Mouse (Mus musculus): ENCODE measurements around the gene Tmem183a.

The Tmem183a gene

GRCm38 (mm10) chr1:134361857-134362212 lies at the start of gene Tmem183a:
Gene Tmem183a, minus strand, starts transcription at chr1:134361979.
- peak; percentile 97 to 98 for DNase-seq

DNA sequence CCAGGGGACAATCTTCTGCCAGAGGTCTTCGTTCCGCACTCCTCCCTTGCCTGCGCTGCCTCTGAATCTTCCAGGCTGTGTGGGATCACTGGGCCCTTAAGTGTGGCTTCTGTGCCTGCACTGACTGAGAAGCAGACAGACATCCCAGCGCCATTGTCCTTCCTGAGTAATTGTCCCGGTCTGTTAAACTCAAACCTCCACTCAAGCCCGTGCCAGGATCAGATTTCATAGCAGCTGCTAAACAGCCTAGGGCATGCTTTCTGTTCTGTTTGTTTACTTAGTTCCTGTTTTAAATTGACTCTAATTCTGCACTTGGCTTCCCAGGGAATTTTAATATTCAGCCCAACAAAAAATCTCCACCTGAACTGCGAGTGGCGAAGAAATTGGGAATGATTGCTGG lies 46.3 kb upstream of the Tmem183a start:
- DNase-seq: no peak

DNA sequence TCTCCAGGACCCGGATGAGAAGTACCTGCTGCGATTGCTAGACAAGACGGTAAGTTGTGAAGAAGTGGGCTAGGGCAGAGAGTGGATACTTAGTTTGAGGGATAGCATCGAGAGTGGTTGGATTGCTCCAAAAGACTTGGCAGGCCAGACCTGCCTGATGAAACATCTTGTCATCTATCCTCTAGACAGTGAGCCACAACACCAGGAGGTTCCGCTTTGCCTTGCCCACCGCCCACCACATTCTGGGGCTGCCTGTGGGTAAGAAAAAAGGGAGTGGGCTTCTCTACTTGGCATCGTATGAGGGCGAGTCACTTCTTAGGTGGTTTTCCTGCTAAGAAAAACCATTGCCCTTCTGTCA lies 44.6 kb upstream of the Tmem183a start:
- no peak for DNase-seq

DNA sequence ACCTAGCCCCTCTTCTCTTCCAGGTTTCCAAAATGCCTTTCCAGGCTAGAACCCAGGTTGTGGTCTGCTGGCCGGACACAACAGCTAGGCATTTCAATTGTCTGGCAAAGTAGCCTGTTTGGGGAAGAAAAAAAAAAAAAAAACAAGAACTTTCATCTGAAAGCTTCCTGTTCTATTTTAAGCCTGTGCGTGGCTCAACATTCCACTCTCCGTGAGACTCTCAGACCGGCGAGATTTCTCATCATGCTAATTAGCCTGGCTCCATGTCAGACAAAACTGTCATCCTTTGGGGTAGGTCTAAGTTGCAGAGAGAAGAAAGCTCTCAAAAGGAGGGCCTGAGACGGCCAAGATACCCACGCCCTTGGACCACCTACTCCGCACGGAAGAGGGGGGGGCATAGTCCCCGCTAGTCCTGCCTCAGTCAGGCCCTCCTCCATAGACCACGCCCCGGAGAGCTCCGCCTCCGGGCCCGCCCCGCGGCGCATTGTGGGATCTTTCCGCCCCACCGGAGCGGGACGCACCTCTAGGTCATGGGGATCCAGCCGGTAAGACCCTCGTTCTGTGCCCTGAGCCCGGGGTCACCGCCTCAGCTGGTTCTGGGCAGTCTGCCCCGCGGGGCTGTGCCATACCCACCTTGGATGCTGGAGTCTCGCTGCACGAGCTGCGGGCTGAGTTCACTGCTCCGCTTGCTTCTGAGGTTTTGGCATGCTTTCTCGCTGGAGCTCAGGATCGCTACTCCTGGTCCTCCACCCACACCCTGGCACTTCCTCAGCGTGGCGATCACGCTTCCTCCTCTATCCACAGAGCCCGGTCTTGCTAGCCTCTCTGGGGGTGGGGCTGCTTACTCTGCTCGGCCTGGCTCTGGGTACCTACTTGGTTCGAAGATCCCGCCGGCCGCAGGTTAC lies 44.0 kb upstream of the Tmem183a start, which contains the start of gene Cyb5r1:
Cyb5r1 (plus strand) TSS at position 51 of the 905 bp plus-strand sequence.
- DNase-seq: peak; percentile 85 to 86

DNA sequence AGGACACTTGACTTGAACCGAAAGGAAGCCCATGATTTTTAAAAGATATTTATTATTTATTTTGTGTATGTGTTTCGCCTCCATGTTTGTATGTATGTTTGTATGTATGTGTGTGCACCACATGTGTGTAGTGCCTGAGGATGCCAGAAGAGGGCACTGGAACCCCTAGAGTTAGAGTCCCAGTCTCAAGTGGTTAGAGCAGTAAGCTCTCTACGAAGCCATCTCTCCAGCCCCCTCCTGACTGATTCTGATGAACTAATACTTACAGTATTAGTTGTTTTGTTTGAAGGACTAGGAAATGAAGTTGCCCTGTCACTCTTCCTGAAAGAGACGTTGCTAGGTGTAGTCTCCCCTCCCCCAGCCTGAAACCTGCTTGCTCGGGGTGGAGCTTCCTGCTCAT lies 38.0 kb upstream of the Tmem183a start:
- peak in 1 of 2 experiments; percentile 24 for DNase-seq

DNA sequence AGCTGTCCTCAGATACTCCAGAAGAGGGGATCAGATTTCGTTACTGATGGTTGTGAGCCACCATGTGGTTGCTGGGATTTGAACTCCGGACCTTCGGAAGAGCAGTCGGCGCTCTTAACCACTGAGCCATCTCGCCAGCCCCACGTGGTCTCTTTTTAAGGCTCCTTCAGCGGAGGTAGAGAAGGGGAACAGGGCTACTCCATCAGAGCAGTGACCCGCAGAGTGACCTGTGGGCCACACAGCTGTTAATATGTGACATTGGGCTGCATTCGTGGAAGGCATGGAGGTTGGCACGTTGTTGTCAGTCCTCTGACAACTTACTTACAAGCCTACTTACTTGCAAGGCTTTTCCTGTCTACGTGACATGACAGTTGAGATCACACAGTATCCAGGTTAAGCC lies 36.4 kb upstream of the Tmem183a start:
- DNase-seq: no peak

GRCm38 (mm10) chr1:134393827-134394226 lies 32.0 kb upstream of the Tmem183a start:
- DNase-seq: no peak

GRCm38 (mm10) chr1:134385666-134386065 lies 23.9 kb upstream of the Tmem183a start, which contains the start of gene 4933406M09Rik:
Gene 4933406M09Rik, plus strand, starts transcription at chr1:134385940.
- DNase-seq: no peak

DNA sequence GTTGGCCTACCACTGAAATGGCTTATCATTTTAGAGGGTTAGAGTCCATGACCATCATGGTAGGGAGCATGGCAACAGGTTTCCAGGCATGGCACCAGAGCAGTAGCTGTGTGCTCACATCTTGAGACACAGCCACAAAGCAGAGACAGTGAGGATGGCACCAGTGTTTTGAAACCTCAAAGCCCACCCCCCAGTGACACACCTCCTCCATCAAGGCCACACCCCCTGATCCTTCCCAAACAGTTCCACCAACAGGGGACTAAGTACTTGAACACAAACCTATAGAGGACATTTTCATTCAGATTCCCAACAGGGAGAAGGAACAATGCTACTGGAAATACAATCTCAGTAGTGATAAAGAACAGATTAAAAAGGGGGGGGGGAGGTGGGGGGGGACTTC lies 23.4 kb upstream of the Tmem183a start:
- no peak for DNase-seq

DNA sequence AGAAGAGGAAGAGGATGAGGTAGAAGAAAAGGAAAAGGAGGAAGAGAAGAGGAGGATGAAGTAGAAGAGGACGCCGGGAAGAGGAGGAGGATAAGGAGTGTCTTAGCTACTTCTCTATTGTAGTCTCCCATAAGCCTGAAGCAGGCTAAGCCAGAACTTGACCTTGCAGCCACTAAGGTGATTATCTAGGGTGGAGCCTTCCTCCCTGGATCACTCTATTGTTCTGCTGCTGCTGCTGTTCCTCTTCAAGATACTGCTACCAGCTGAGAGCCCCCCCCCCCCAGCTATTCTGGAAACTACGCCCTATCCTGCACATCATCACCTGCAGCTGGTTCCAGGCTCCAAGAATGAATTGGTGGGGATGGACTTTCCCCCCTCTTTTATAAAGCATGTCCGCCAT lies 22.8 kb upstream of the Tmem183a start:
- no peak for DNase-seq

- peak in 1 of 2 experiments; percentile 19 for DNase-seq
Measured at GRCm38 (mm10) chr1:134381795-134382625, 20.2 kb upstream of the Tmem183a start.

DNA sequence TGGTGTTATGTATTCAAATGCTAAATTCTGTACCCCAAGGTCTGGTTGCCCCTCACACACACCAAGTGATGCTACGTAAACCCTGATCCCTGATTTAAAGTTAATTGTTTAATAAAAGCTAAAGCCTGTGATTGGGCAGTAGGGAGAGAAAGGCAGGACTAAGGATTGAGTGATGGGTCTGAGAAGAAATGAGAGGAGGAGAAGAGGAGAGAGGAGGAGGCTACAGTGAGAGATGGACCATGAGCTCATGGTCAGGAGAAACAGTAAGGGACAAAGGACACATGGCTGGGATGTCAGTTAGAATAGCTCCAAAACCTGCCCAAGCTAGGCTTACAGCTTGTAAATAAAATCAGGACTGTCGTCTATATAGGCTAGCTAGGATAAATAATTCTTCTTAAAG lies 19.3 kb upstream of the Tmem183a start:
- no peak for DNase-seq

DNA sequence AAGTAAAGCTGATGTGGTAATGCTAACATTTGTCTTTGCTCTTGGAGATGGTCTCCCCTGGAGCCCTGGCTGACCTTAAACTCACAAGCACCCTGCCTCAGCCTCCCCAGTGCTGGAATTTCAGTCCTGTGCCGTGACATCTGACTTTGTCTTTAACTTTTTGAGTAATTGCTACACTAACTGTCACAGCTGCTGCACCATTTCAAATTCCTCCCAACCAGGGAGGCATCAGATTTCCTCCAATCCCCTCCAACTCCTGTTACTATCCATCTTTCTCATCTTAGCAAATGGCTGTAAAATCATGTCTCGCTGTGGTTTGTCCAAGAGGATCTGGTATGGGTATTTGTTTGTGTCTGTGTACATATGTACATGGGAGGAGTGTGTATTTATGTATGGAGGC lies 12.3 kb upstream of the Tmem183a start:
- no peak for DNase-seq

- peak; percentile 62 to 71 for DNase-seq
Measured at GRCm38 (mm10) chr1:134368777-134369337, 7.1 kb upstream of the Tmem183a start.

DNA sequence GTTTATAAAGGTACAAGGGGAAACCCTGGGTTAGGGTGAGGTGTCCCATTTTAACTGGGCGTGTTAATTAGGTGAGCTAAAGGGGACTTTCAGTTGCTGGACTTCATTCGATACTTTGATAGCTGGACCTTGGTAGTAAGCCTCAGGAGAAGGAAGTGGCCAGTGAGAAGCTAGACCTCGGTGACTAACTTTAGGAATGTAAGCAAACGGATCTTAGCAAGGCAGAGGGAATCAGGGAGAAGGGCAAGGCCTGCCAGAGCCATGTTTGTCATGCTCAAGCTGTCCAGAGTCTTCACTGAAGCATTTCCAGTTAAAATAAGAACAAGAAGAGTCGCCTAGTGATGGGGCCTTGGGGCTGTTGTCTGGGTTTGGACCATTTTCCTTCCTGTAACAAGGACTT lies 3.7 kb upstream of the Tmem183a start:
- no peak for DNase-seq

DNA sequence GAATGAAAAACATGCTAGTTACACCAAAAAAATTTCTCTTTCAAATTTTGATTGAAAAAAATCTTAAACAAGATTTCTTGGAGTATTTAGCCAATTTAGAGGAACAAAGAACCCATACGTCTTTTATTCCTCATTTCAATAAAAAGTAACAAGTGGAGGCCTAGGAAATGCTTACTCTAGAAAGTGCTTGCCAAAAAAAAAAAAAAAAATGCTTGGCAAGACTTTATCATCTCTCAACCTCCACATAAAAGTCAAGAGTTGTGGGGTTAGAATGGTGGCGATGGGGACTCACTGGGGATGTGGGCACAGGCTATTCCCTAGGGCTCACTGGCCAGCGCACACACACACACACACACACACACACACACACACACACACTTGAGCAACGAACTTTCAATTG lies 1.4 kb upstream of the Tmem183a start:
- no peak for DNase-seq

DNA sequence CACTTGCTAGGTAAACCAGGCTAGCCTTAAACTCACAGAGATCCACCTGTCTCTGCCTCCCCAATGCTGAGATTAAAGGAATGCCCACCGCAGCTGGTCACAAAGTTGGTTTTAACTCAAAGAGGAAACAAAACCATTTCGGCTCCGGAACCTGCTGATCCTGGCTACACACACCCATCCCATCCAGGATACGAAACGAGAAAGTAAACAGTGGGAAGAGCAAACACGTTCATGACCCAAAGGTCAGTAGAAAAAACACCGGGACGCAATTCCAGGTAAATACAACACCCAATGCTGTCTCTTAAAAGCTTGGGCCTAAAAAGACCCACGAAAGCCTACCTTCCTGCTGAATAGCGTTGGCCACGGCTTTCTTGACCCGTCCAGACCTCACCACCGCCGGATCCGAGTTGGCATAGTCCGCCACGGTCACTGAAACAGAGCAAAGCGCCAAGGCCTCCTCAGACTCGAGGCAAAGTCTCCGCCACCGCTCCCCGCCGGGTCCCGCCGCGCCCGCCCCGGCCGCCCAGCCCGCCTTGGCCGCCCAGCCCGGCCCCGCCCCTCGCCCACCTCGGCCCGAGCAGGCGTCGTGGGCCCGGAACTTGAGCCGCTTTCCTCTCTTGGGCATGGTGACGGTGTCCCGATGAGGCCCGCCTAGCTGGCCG lies 453 bp downstream of the Tmem183a start:
- no peak for DNase-seq

GRCm38 (mm10) chr1:134360656-134361055 lies 1.1 kb downstream of the Tmem183a start:
- no peak for DNase-seq

DNA sequence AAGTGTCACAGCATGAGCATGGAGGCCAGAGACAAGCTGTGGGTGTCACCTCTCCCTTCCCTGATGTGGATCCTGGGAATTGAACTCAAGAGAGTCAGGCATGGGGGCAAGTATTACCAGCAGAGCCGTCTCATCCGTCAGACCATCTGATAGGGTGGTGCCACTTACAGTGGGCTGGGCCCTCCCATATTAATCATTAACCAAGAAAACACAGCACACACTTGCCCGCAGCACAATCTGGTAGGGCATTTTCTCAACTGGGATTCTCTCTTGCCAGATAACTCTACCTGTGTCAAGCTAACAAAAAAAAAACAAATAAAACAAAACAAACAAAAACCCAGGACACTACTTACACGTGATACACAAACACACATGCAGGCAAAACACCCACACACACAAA lies 4.3 kb downstream of the Tmem183a start:
- DNase-seq: no peak

- DNase-seq: no peak
Measured at GRCm38 (mm10) chr1:134353326-134353725, 8.5 kb downstream of the Tmem183a start.

DNA sequence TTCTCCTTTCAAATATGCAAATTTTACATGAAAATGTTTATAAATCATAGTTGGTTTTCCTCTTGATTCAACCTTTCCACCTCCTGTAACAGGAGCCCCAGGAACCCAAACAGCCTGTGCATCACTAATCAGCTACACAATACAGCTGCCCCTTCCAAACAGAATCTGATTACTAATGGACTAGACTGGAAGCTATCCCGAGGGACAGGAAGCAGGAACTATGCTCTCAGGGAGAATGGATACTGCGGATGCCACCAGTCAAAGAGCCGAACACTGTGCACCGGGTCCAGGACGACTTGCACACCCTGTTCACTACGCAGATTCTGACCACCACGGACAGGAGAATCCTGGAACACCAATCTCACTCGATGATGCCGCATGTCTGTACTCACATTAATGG lies 14.0 kb downstream of the Tmem183a start:
- no peak for DNase-seq

DNA sequence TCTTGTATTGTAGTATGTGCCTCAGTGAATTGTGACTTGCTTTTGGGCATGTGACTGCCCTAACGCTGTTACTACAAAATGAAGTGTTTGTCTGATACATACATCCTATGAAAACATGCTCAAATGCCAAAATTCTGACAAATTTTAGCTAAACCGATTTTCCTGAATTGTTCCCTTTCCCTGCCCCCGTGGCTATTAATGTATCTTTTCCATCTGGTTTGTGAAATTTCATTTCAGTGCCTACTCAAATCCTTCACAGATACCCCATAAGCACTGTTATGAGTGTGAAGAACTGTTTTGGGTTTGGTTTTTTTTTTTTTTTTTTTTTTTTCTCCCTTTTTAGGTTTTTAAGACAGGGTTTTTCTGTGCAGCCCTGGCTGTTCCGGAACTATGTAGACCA lies 16.7 kb downstream of the Tmem183a start:
- no peak for DNase-seq
